Mouse (Mus musculus) C3H10T1/2 (cell line): ENCODE measurements around the gene Tmem19. TPM values are rescaled to one million over a fixed set of nuclear protein-coding genes. Genes with fewer than 3 reads are reported as not detected.

Experiments
- polyA plus RNA-seq, 2 experiments: library from polyadenylated mRNA; unstranded; fragments of >200 nt; fragmentation: generic; extraction: Trizol; gene quantifications; one replicate each; pipeline ENCODE4 v1.2.1; 2012; ENCODE audit warnings: missing spikeins in 2 of 2

Tmem19 gene
- 10 to 100 TPM; 11.0 to 29.7 TPM for polyA plus RNA-seq

GRCm38 (mm10) chr10:115361840-115362622 is at the start of gene Tmem19:
Gene Tmem19, minus strand, starts transcription at chr10:115362501.

GRCm38 (mm10) chr10:115384221-115385017 is 22.1 kb upstream of the Tmem19 start, which contains the start of the genes Thap2 and Zfc3h1:
Gene Thap2, minus strand, starts transcription at chr10:115384443.
Gene Zfc3h1, plus strand, starts transcription at chr10:115384959.

DNA sequence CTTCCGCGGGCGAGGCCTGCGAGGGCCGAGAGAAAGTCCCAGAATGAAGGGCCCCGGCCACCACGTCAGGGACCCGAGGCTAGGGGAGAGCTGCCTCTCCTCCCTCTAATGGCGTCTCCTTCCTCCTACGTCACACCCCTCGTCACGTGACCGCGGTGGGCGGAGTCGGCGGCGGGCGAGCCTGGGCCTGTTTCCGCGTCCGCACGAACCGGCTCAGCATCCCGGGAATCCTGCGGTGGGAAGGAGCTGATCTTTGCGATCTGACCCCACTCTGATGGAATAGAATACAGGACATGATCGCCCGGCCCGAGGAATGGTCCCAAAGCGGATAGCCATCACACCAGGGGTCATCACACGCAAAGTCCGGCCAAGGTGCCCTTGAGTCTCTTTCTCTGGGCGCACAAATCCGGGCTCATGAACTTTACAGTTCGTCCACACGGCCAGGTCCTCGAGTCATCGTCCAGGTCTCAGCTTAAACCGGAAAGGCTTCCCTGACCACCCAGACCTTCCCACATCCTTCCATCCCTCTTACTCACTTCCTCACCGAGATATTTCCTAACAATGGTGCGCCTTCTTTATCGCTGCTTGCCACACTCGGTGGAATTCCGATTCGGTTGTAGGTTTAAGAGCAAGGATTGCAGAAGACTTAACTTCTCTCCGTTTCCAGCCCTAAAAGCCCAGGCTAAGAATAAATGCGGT is 46.7 kb downstream of the Tmem19 start, which contains the start of gene Rab21:
TSS of gene Rab21 (minus strand) at position 122 of the 699 bp plus-strand sequence.

Other genes starting within 250 kb of the Tmem19 start
- gene Tph2, start 177.5 kb downstream of the Tmem19 start, polyA plus RNA-seq, result under 1 TPM; 0.12 to 0.19 TPM
- gene Tbc1d15, start 111.0 kb downstream of the Tmem19 start, polyA plus RNA-seq, result 1 to 10 TPM; 1.2 to 7.2 TPM
- 10 to 100 TPM; 17.0 to 25.6 TPM for gene Rab21, start 46.9 kb downstream of the Tmem19 start, polyA plus RNA-seq
- 1 to 10 TPM; 3.4 to 5.4 TPM for gene Thap2, start 21.9 kb upstream of the Tmem19 start, polyA plus RNA-seq
- gene Zfc3h1, start 22.5 kb upstream of the Tmem19 start, polyA plus RNA-seq, result 1 to 10 TPM in 1 of 2 experiments, under 1 TPM in 1; 0.54 to 7.9 TPM
- gene A930009A15Rik, start 207.5 kb upstream of the Tmem19 start, polyA plus RNA-seq, result not detected
- under 1 TPM in 1 of 2 experiments, not detected in 1; 0.01 TPM for gene Lgr5, start 225.3 kb upstream of the Tmem19 start, polyA plus RNA-seq